Mouse (Mus musculus) liver, embryonic 14.5 days (tissue): ENCODE measurements around the gene Thbs1.

Experiments
- CTCF ChIP-seq: IDR thresholded peaks from 2 replicates; pipeline ENCODE4 v1.5.1; 2016; ENCODE audit warnings: antibody characterized with exemption, low read depth, control low read depth
- EP300 ChIP-seq: IDR thresholded peaks from 2 replicates; pipeline ENCODE4 v1.6.1; 2016; ENCODE audit warnings: antibody characterized with exemption, low read depth

DNA sequence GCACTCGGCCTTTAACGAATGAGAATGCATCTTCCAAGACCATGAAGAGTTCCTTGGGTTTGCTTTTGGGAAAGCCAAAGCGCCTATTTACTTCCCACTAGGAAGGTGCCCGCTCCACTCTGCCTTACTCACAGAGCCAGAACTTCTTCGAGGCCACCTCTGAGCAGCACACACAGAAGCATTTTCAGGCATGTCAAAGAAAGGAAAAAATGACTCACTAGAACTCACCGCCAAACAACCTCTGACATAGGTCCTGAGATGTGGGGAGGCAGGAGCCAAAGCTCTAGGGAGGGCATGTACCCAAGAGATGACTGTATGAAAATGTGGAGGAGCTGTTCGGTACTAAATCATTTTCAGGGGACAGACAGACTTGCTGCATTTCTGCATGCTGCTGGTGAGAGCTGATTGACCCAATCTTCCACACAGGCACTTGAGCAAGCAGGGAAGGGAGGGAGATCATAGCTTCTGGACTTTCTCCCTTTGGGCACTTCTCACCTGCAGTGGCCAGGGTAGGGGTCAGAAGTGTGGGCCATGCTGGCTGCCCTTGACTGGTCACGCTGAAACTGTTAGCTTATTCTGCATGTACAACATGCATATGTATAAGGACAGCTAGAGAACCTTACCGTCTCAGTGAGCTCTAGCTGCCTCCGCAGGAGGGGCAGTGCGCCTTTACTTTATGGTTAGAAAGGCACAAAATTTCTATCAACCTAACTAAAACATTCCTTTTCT, 13.7 kb downstream of the Thbs1 start:
- no peak for TF ChIP-seq CTCF
- no peak for TF ChIP-seq EP300
